Mouse (Mus musculus) MEL (cell line): ENCODE results near the gene Pycard. TPM values are rescaled to one million over a fixed set of nuclear protein-coding genes. Genes with fewer than 3 reads are reported as not detected.
A peak's percentile ranks its signal among the peaks of the same experiment; 100 is the strongest.
"Not testable (repeated sequence)": the region's sequence is repeated elsewhere in the genome, so short reads cannot be mapped to it uniquely, and the experiment has no call there.

Source experiments
- DNase-seq: peaks from one replicate; pipeline ENCODE4 v3.0.0; 2011; ENCODE audit warnings: low read depth, low spot score
- H3K27ac ChIP-seq: 2 replicates; pipeline ENCODE4 v1.5.1; 2012; ENCODE audit warnings: low read depth, mild to moderate bottlenecking, control low read depth, low read length, moderate library complexity; ENCODE audit not compliant: control insufficient read depth
- H3K27me3 ChIP-seq, 2 experiments: fragments of 150-350 bp in 1 of 2; sonication (generic) in 1 of 2; 2 replicates each; pipeline ENCODE4 v1.6.1; 2012; ENCODE audit warnings: low read length in 2 of 2, mild to moderate bottlenecking in 2 of 2, improper control_type of control experiment in 1 of 2, moderate library complexity in 1 of 2; ENCODE audit not compliant: insufficient read depth in 2 of 2, control insufficient read depth in 1 of 2
- H3K36me3 ChIP-seq, 2 experiments: 2 replicates each; pipeline ENCODE4 v1.6.1; 2012 to 2014; ENCODE audit warnings: low read length in 2 of 2, improper control_type of control experiment in 1 of 2, inconsistent platforms in 1 of 2, mild to moderate bottlenecking in 1 of 2; ENCODE audit not compliant: insufficient read depth in 2 of 2, control insufficient read depth in 1 of 2
- H3K4me1 ChIP-seq, 2 experiments: fragments of 150-350 bp in 1 of 2; sonication (generic) in 1 of 2; 2 replicates each; pipeline ENCODE4 v1.6.1; 2012; ENCODE audit warnings: low read length in 2 of 2, improper control_type of control experiment in 1 of 2, mild to moderate bottlenecking in 1 of 2; ENCODE audit not compliant: insufficient read depth in 2 of 2, control insufficient read depth in 1 of 2
- H3K4me3 ChIP-seq, 2 experiments: fragments of 150-350 bp in 1 of 2; sonication (generic) in 1 of 2; 2 replicates each; pipeline ENCODE4 v1.5.1; 2012; ENCODE audit warnings: low read depth in 2 of 2, low read length in 2 of 2, mild to moderate bottlenecking in 2 of 2, moderate library complexity in 2 of 2, control low read depth in 1 of 2, improper control_type of control experiment in 1 of 2; ENCODE audit not compliant: control insufficient read depth in 1 of 2, insufficient read depth in 1 of 2
- H3K79me2 ChIP-seq: 2 replicates; pipeline ENCODE4 v1.6.1; 2012; ENCODE audit warnings: mild to moderate bottlenecking, low read length, moderate library complexity; ENCODE audit not compliant: control insufficient read depth, poor library complexity, insufficient read depth
- H3K9ac ChIP-seq: 2 replicates; pipeline ENCODE4 v1.6.1; 2012; ENCODE audit warnings: low read depth, mild to moderate bottlenecking, control low read depth, low read length, moderate library complexity; ENCODE audit not compliant: control insufficient read depth, poor library complexity, severe bottlenecking
- H3K9me3 ChIP-seq: fragments of 150-350 bp; sonication (generic); replicated peaks from 2 replicates; pipeline ENCODE4 v1.6.1; 2012; ENCODE audit warnings: mild to moderate bottlenecking, low read length, improper control_type of control experiment, moderate library complexity; ENCODE audit not compliant: insufficient read depth
- CHD1 ChIP-seq: IDR thresholded peaks from 2 replicates; pipeline ENCODE4 v1.6.1; 2012; ENCODE audit warnings: low read depth, mild to moderate bottlenecking, inconsistent platforms, low read length, improper control_type of control experiment
- CTCF ChIP-seq, 3 experiments: IDR thresholded peaks in 2 of 3; conservative IDR thresholded peaks in 1 of 3; 2 replicates each; pipeline ENCODE4 v1.5.1; 2011 to 2012; ENCODE audit warnings: low read length in 3 of 3, low read depth in 2 of 3, mild to moderate bottlenecking in 2 of 3, improper control_type of control experiment in 1 of 3, inconsistent platforms in 1 of 3, mixed read lengths in 1 of 3, moderate library complexity in 1 of 3; ENCODE audit not compliant: control insufficient read depth in 1 of 3, insufficient read depth in 1 of 3, poor library complexity in 1 of 3, severe bottlenecking in 1 of 3
- E2F4 ChIP-seq: IDR thresholded peaks from 2 replicates; pipeline ENCODE4 v1.6.1; 2011; ENCODE audit warnings: low read depth, low read length, improper control_type of control experiment, borderline replicate concordance
- ELF1 ChIP-seq: IDR thresholded peaks from 2 replicates; pipeline ENCODE4 v1.6.1; 2014; ENCODE audit warnings: low read depth, mild to moderate bottlenecking, inconsistent platforms, low read length, improper control_type of control experiment, moderate library complexity
- EP300 ChIP-seq, 2 experiments: IDR thresholded peaks; 2 replicates each; pipeline ENCODE4 v1.6.1; 2011; ENCODE audit warnings: improper control_type of control experiment in 2 of 2, low read length in 2 of 2, low read depth in 1 of 2, mild to moderate bottlenecking in 1 of 2
- ETS1 ChIP-seq: IDR thresholded peaks from 2 replicates; pipeline ENCODE4 v1.6.1; 2012; ENCODE audit warnings: low read depth, mild to moderate bottlenecking, inconsistent platforms, low read length, improper control_type of control experiment, moderate library complexity
- JUND ChIP-seq: IDR thresholded peaks from 2 replicates; pipeline ENCODE4 v1.6.1; 2011; ENCODE audit warnings: low read depth, mild to moderate bottlenecking, improper control_type of control experiment, low read length
- KAT2A ChIP-seq: conservative IDR thresholded peaks from 2 replicates; pipeline ENCODE4 v1.6.1; 2012; ENCODE audit warnings: low read depth, low read length, improper control_type of control experiment, inconsistent platforms
- MAFK ChIP-seq: IDR thresholded peaks from 2 replicates; pipeline ENCODE4 v1.6.1; 2011; ENCODE audit warnings: low read depth, mild to moderate bottlenecking, low read length, improper control_type of control experiment, borderline replicate concordance
- MAZ ChIP-seq: IDR thresholded peaks from 2 replicates; pipeline ENCODE4 v1.6.1; 2012; ENCODE audit warnings: low read depth, mild to moderate bottlenecking, inconsistent platforms, low read length, improper control_type of control experiment
- MYC ChIP-seq: IDR thresholded peaks from 2 replicates; pipeline ENCODE4 v1.6.1; 2011; ENCODE audit warnings: low read depth, mild to moderate bottlenecking, low read length, improper control_type of control experiment, moderate library complexity
- RAD21 ChIP-seq: IDR thresholded peaks from 2 replicates; pipeline ENCODE4 v1.6.1; 2011; ENCODE audit warnings: mild to moderate bottlenecking, low read depth, low read length, improper control_type of control experiment
- SIN3A ChIP-seq: IDR thresholded peaks from 2 replicates; pipeline ENCODE4 v1.6.1; 2012; ENCODE audit warnings: low read length, improper control_type of control experiment, inconsistent platforms
- SMC3 ChIP-seq: IDR thresholded peaks from 2 replicates; pipeline ENCODE4 v1.6.1; 2011; ENCODE audit warnings: low read depth, low read length, improper control_type of control experiment
- TBP ChIP-seq: IDR thresholded peaks from 2 replicates; pipeline ENCODE4 v1.8.0; 2011; ENCODE audit warnings: low read depth, low read length, improper control_type of control experiment
- USF1 ChIP-seq: IDR thresholded peaks from 2 replicates; pipeline ENCODE4 v1.6.1; 2014; ENCODE audit warnings: low read depth, mild to moderate bottlenecking, inconsistent platforms, low read length, improper control_type of control experiment, moderate library complexity
- ZC3H11A ChIP-seq: IDR thresholded peaks from 2 replicates; pipeline ENCODE4 v1.6.1; 2012; ENCODE audit warnings: low read depth, mild to moderate bottlenecking, inconsistent platforms, low read length, improper control_type of control experiment
- ZKSCAN1 ChIP-seq: IDR thresholded peaks from 2 replicates; pipeline ENCODE4 v1.6.1; 2012; ENCODE audit warnings: low read depth, mild to moderate bottlenecking, inconsistent platforms, low read length, improper control_type of control experiment, moderate library complexity
- ZNF384 ChIP-seq: IDR thresholded peaks from 2 replicates; pipeline ENCODE4 v1.6.1; 2012; ENCODE audit warnings: low read depth, mild to moderate bottlenecking, inconsistent platforms, low read length, improper control_type of control experiment
- polyA plus RNA-seq, 2 experiments: library from polyadenylated mRNA; stranded (reverse) in 1 of 2; unstranded in 1 of 2; fragments of >175 nt in 1 of 2; fragments of >200 nt in 1 of 2; gene quantifications; 2 replicates each; pipeline versions ENCODE4 v1.2.1 to v1.2.4; 2012; ENCODE audit warnings: low replicate concordance in 2 of 2, low read depth in 1 of 2; ENCODE audit not compliant: insufficient read length in 2 of 2, insufficient read depth in 1 of 2, missing spikeins in 1 of 2
- total RNA-seq: library from RNA; depleted of rRNA; stranded (reverse); fragments of 300-350 nt; gene quantifications from 2 replicates; pipeline ENCODE4 v1.2.3, GENCODE M21; 2012; rRNA removed

Pycard gene
- total and polyA plus RNA-seq, 3 experiments = 0.12 to 0.24 TPM; not detected in 1

GRCm38 (mm10) chr7:127944614-127945013 is 49.1 kb downstream of the Pycard start:
- no peak overlapping the region for H3K9ac ChIP-seq
- peaks cover 6 to 11% of the 10 kb centered on the region in 2 experiments for H3K27me3 ChIP-seq
- no peaks in the 10 kb centered on the region for H3K9me3 ChIP-seq
- no peaks in the 10 kb centered on the region for H3K4me1 ChIP-seq
- DNase-seq = no peak
- H3K27ac ChIP-seq = no peak overlapping the region
- H3K4me3 ChIP-seq = no peak overlapping the region
- H3K79me2 ChIP-seq = no peaks in the 10 kb centered on the region
- H3K36me3 ChIP-seq = no peaks in the 10 kb centered on the region
- TF ChIP-seq ETS1 = no peak
- TF ChIP-seq CHD1 = no peak
- no peak for TF ChIP-seq ELF1
- no peak for TF ChIP-seq ZKSCAN1
- TF ChIP-seq JUND = no peak
- TF ChIP-seq E2F4 = no peak
- no peak for TF ChIP-seq MAFK
- no peak for TF ChIP-seq TBP
- TF ChIP-seq SIN3A = no peak
- TF ChIP-seq MAZ = no peak
- no peak for TF ChIP-seq KAT2A
- no peak for TF ChIP-seq ZNF384
- no peak for TF ChIP-seq EP300 (IDR thresholded peaks at IDR 0.05; ENCODE audit: low read depth in 1 of 2, low read length in 2 of 2)
- no peak for TF ChIP-seq ZC3H11A
- TF ChIP-seq USF1 = no peak

GRCm38 (mm10) chr7:127942097-127942496 is 51.6 kb downstream of the Pycard start:
- H3K27me3 ChIP-seq, H3K4me3 ChIP-seq, H3K79me2 ChIP-seq, H3K4me1 ChIP-seq, H3K27ac ChIP-seq, H3K9me3 ChIP-seq, H3K36me3 ChIP-seq, H3K9ac ChIP-seq: not testable (repeated sequence)
- TF ChIP-seq RAD21 (peak; percentile 39), CTCF (IDR thresholded peaks at IDR 0.05 in 2 of 3, conservative IDR thresholded peaks at IDR 0.05 in 1 of 3; ENCODE audit: control insufficient read depth in 1 of 3, insufficient read depth in 1 of 3, low read depth in 2 of 3, low read length in 3 of 3, poor library complexity in 1 of 3, severe bottlenecking in 1 of 3) (peak in 1 of 3 experiments; percentile 34; a peak in 2 of 6 replicates), MYC (peak; percentile 64; the same call in 1 of the 2 replicates), SMC3 (peak; percentile 23; the same call in 1 of the 2 replicates), ZNF384 (peak; percentile 92)
- peak; percentile 59 for DNase-seq

Other genes with a start within 250 kb of the Pycard start
- 37.7 and 46.7 TPM in 2 replicates for gene Fbxl19, start 249.3 kb downstream of the Pycard start, total RNA-seq
- 10 to 100 TPM in 1 of 2 experiments, not detected in 1; 58.3 TPM for gene Fbxl19, start 249.3 kb downstream of the Pycard start, polyA plus RNA-seq
- gene Orai3, start 224.1 kb downstream of the Pycard start, total RNA-seq = 31.4 and 37.5 TPM in 2 replicates
- 10 to 100 TPM in 1 of 2 experiments, not detected in 1; 47.2 TPM for gene Orai3, start 224.1 kb downstream of the Pycard start, polyA plus RNA-seq
- gene Setd1a, start 217.2 kb downstream of the Pycard start, total RNA-seq = 9.2 and 10.3 TPM in 2 replicates
- gene Setd1a, start 217.2 kb downstream of the Pycard start, polyA plus RNA-seq = 10 to 100 TPM in 1 of 2 experiments, not detected in 1; 55.9 TPM
- 0.73 and 0.88 TPM in 2 replicates for gene Gm49388, start 208.3 kb downstream of the Pycard start, total RNA-seq
- 1 to 10 TPM in 1 of 2 experiments, not detected in 1; 1.3 TPM for gene Gm49388, start 208.3 kb downstream of the Pycard start, polyA plus RNA-seq
- gene Hsd3b7, start 193.3 kb downstream of the Pycard start, total RNA-seq = 0.59 and 1.4 TPM in 2 replicates
- gene Hsd3b7, start 193.3 kb downstream of the Pycard start, polyA plus RNA-seq = under 1 TPM in 1 of 2 experiments, not detected in 1; 0.75 TPM
- 44.4 and 47.8 TPM in 2 replicates for gene Stx4a, start 169.6 kb downstream of the Pycard start, total RNA-seq
- 100 to 1,000 TPM in 1 of 2 experiments, not detected in 1; 121 TPM for gene Stx4a, start 169.6 kb downstream of the Pycard start, polyA plus RNA-seq
- gene Stx1b, start 169.3 kb downstream of the Pycard start, total RNA-seq = 0.03 and 0.15 TPM in 2 replicates
- gene Stx1b, start 169.3 kb downstream of the Pycard start, polyA plus RNA-seq = under 1 TPM in 1 of 2 experiments, not detected in 1; 0.56 TPM
- gene Zfp646, start 117.6 kb downstream of the Pycard start, total RNA-seq = 30.1 and 35.8 TPM in 2 replicates
- gene Zfp646, start 117.6 kb downstream of the Pycard start, polyA plus RNA-seq = 10 to 100 TPM in 1 of 2 experiments, not detected in 1; 38.2 TPM
- gene Zfp668, start 117.0 kb downstream of the Pycard start, total RNA-seq = 7.7 and 9.1 TPM in 2 replicates
- gene Zfp668, start 117.0 kb downstream of the Pycard start, polyA plus RNA-seq = 10 to 100 TPM in 1 of 2 experiments, not detected in 1; 15.6 TPM
- gene Prss53, start 102.9 kb downstream of the Pycard start, total RNA-seq = 0.10 and 0.15 TPM in 2 replicates
- under 1 TPM in 1 of 2 experiments, not detected in 1; 0.77 TPM for gene Prss53, start 102.9 kb downstream of the Pycard start, polyA plus RNA-seq
- gene Gm21974, start 98.4 kb downstream of the Pycard start, total RNA-seq = not detected in 2 replicates
- gene Gm21974, start 98.4 kb downstream of the Pycard start, polyA plus RNA-seq = not detected
- 28.7 and 36.2 TPM in 2 replicates for gene Vkorc1, start 98.2 kb downstream of the Pycard start, total RNA-seq
- gene Vkorc1, start 98.2 kb downstream of the Pycard start, polyA plus RNA-seq = 10 to 100 TPM in 1 of 2 experiments, not detected in 1; 66.4 TPM
- 32.6 and 35.0 TPM in 2 replicates for gene Bckdk, start 89.8 kb downstream of the Pycard start, total RNA-seq
- gene Bckdk, start 89.8 kb downstream of the Pycard start, polyA plus RNA-seq = 100 to 1,000 TPM in 1 of 2 experiments, not detected in 1; 126 TPM
- 40.3 and 45.8 TPM in 2 replicates for gene Kat8, start 81.4 kb downstream of the Pycard start, total RNA-seq
- gene Kat8, start 81.4 kb downstream of the Pycard start, polyA plus RNA-seq = 10 to 100 TPM in 1 of 2 experiments, not detected in 1; 39.5 TPM
- gene Prss8, start 63.8 kb downstream of the Pycard start, total RNA-seq = 0.12 TPM in 1 of 2 replicates, not detected in the other
- gene Prss8, start 63.8 kb downstream of the Pycard start, polyA plus RNA-seq = under 1 TPM in 1 of 2 experiments, not detected in 1; 0.21 TPM
- gene Prss36, start 47.1 kb downstream of the Pycard start, total RNA-seq = 1.7 and 1.9 TPM in 2 replicates
- gene Prss36, start 47.1 kb downstream of the Pycard start, polyA plus RNA-seq = 1 to 10 TPM in 1 of 2 experiments, not detected in 1; 5.1 TPM
- gene Fus, start 26.4 kb downstream of the Pycard start, total RNA-seq = 49.7 and 60.5 TPM in 2 replicates
- 100 to 1,000 TPM; 346 to 848 TPM for gene Fus, start 26.4 kb downstream of the Pycard start, polyA plus RNA-seq
- 0.13 and 0.19 TPM in 2 replicates for gene Trim72, start 10.1 kb upstream of the Pycard start, total RNA-seq
- under 1 TPM in 1 of 2 experiments, not detected in 1; 0.14 TPM for gene Trim72, start 10.1 kb upstream of the Pycard start, polyA plus RNA-seq
- gene Itgam, start 68.8 kb upstream of the Pycard start, total RNA-seq = not detected in 2 replicates
- not detected for gene Itgam, start 68.8 kb upstream of the Pycard start, polyA plus RNA-seq
- not detected in 2 replicates for gene Gm49368, start 68.8 kb upstream of the Pycard start, total RNA-seq
- not detected for gene Gm49368, start 68.8 kb upstream of the Pycard start, polyA plus RNA-seq
- gene Itgax, start 135.7 kb upstream of the Pycard start, total RNA-seq = 0.08 TPM in 1 of 2 replicates, not detected in the other
- gene Itgax, start 135.7 kb upstream of the Pycard start, polyA plus RNA-seq = under 1 TPM in 1 of 2 experiments, not detected in 1; 0.01 TPM
- not detected in 2 replicates for gene Itgad, start 160.5 kb upstream of the Pycard start, total RNA-seq
- not detected for gene Itgad, start 160.5 kb upstream of the Pycard start, polyA plus RNA-seq
- gene Cox6a2, start 212.5 kb upstream of the Pycard start, total RNA-seq = 2.9 and 3.1 TPM in 2 replicates
- gene Cox6a2, start 212.5 kb upstream of the Pycard start, polyA plus RNA-seq = 10 to 100 TPM in 1 of 2 experiments, not detected in 1; 18.2 TPM
- 13.3 and 14.6 TPM in 2 replicates for gene Armc5, start 243.5 kb upstream of the Pycard start, total RNA-seq
- 10 to 100 TPM in 1 of 2 experiments, not detected in 1; 23.7 TPM for gene Armc5, start 243.5 kb upstream of the Pycard start, polyA plus RNA-seq
- 1.2 and 1.5 TPM in 2 replicates for gene 9130023H24Rik, start 244.2 kb upstream of the Pycard start, total RNA-seq
- gene 9130023H24Rik, start 244.2 kb upstream of the Pycard start, polyA plus RNA-seq = under 1 TPM in 1 of 2 experiments, not detected in 1; 0.96 TPM